ENCODE assay signal across 8 mouse cellular contexts in genomic region chr11:95988533-95988932, GRCm38 (mm10). TPM values are rescaled to one million over a fixed set of nuclear protein-coding genes. Genes with fewer than 3 reads are reported as not detected.
A peak's percentile ranks its signal among the peaks of the same experiment; 100 is the strongest.
DNase-seq lines count a peak whose midpoint lies in the region; ATAC-seq lines count a peak whose summit lies in the region.

No protein-coding gene starts in this region.

- H3K27ac ChIP-seq in forebrain, embryonic 12.5 days: peak overlapping the region; percentile 75
- peak overlapping the region; percentile 50; the same call in 1 of the 2 replicates for H3K27ac ChIP-seq in limb, embryonic 10.5 days

- no peak overlapping the region for H3K4me3 ChIP-seq in forebrain, embryonic 12.5 days (replicated peaks)
- no peak overlapping the region for H3K4me3 ChIP-seq in limb, embryonic 10.5 days

- H3K4me2 ChIP-seq in forebrain, embryonic 12.5 days: peak overlapping the region; percentile 19; the same call in 1 of the 2 replicates

- DNase-seq in right cerebral cortex, postnatal 14 days: peak; percentile 41
- DNase-seq in right cerebral cortex, adult 2 months (ENCODE audit: low spot score in 2 of 2): no peak
- DNase-seq in heart, postnatal 36 days: peak; percentile 54 to 72
- no peak for DNase-seq in limb, embryonic 10.5 days (ENCODE audit: low spot score)
- no peak for DNase-seq in c-Kit-positive CD71-positive TER-119-positive erythroid progenitor cells, embryonic 14.5 days (ENCODE audit: low spot score)
- DNase-seq in thymus, postnatal 4 days: no peak

- H3K4me1 ChIP-seq in forebrain, embryonic 12.5 days: peaks cover 65% of the 10 kb centered on the region
- H3K4me1 ChIP-seq in limb, embryonic 10.5 days: peaks cover 63% of the 10 kb centered on the region

- intact Hi-C loops in heart, postnatal 36 days (cut with DNase I): no loop called here

- H3K9ac ChIP-seq in forebrain, embryonic 12.5 days: no peak overlapping the region; the same call in 1 of the 2 replicates

- H3K9me3 ChIP-seq in forebrain, embryonic 12.5 days: no peaks in the 10 kb centered on the region
- H3K9me3 ChIP-seq in limb, embryonic 10.5 days (replicated peaks): no peaks in the 10 kb centered on the region

- WGBS in forebrain, embryonic 12.5 days: 62% methylated on average over 9 of the region's 9 CpGs
- 88% methylated on average over 9 of the region's 9 CpGs for WGBS in limb, embryonic 10.5 days

- H3K27me3 ChIP-seq in forebrain, embryonic 12.5 days: no peaks in the 10 kb centered on the region
- H3K27me3 ChIP-seq in limb, embryonic 10.5 days (ENCODE audit: low read depth, poor library complexity, severe bottlenecking): no peaks in the 10 kb centered on the region

- peak; percentile 8; the same call in 1 of the 2 replicates for ATAC-seq in forebrain, embryonic 12.5 days (ENCODE audit: low FRiP score)
- peak; percentile 75 for ATAC-seq in megakaryocyte-erythroid progenitor cell, adult 5-6 weeks (replicated peaks; ENCODE audit: low FRiP score, low TSS enrichment, poor library complexity, severe bottlenecking)

- peaks cover 5% of the 10 kb centered on the region for H3K36me3 ChIP-seq in forebrain, embryonic 12.5 days (replicated peaks)
- peaks cover 63% of the 10 kb centered on the region for H3K36me3 ChIP-seq in limb, embryonic 10.5 days

RNA-seq across cellular contexts. Expression of gene Igf2bp1, which starts 17.2 kb away (rescaled TPM):
- 97.9 and 103 TPM in 2 replicates for polyA plus RNA-seq in forebrain, embryonic 12.5 days (2016; fragmentation: Nextera tagmentation; extraction: Ambion mirVana)
- under 1 TPM; 0.08 to 0.17 TPM for total RNA-seq in heart, postnatal 36 days (2021)
- 165 and 181 TPM in 2 replicates for polyA plus RNA-seq in limb, embryonic 10.5 days (2016; fragmentation: Nextera tagmentation; extraction: Ambion mirVana)
- 0.02 TPM in 1 of 2 replicates, not detected in the other for total RNA-seq in megakaryocyte-erythroid progenitor cell, adult 5-6 weeks (2014; fragmentation: Nextera tagmentation)
- not detected in 2 replicates for total RNA-seq in megakaryocyte-erythroid progenitor cell, adult 5-6 weeks (2017)

RNA-seq across cellular contexts. Expression of gene Gip, which starts 35.8 kb away (rescaled TPM):
- not detected in 2 replicates for polyA plus RNA-seq in forebrain, embryonic 12.5 days (2016; fragmentation: Nextera tagmentation; extraction: Ambion mirVana)
- total RNA-seq in heart, postnatal 36 days (2021): not detected
- not detected in 2 replicates for polyA plus RNA-seq in limb, embryonic 10.5 days (2016; fragmentation: Nextera tagmentation; extraction: Ambion mirVana)
- not detected in 2 replicates for total RNA-seq in megakaryocyte-erythroid progenitor cell, adult 5-6 weeks (2014; fragmentation: Nextera tagmentation)
- total RNA-seq in megakaryocyte-erythroid progenitor cell, adult 5-6 weeks (2017): not detected in 2 replicates

RNA-seq across cellular contexts. Expression of gene Snf8, which starts 46.2 kb away (rescaled TPM):
- 107 and 109 TPM in 2 replicates for polyA plus RNA-seq in forebrain, embryonic 12.5 days (2016; fragmentation: Nextera tagmentation; extraction: Ambion mirVana)
- 10 to 100 TPM; 44.1 to 46.2 TPM for total RNA-seq in heart, postnatal 36 days (2021)
- polyA plus RNA-seq in limb, embryonic 10.5 days (2016; fragmentation: Nextera tagmentation; extraction: Ambion mirVana): 108 TPM in 2 replicates
- 94.1 and 96.1 TPM in 2 replicates for total RNA-seq in megakaryocyte-erythroid progenitor cell, adult 5-6 weeks (2014; fragmentation: Nextera tagmentation)
- total RNA-seq in megakaryocyte-erythroid progenitor cell, adult 5-6 weeks (2017): 37.3 and 54.3 TPM in 2 replicates

Comparison
In these comparisons a context has a peak if more than half of its experiments do, and no peak if none do; other contexts are left out.
1. DNase-seq: peak in right cerebral cortex, postnatal 14 days (single experiment) and heart, postnatal 36 days (2 of 2); none in right cerebral cortex, adult 2 months (0 of 2), limb, embryonic 10.5 days (single experiment), c-Kit-positive CD71-positive TER-119-positive erythroid progenitor cells, embryonic 14.5 days (single experiment) and thymus, postnatal 4 days (single experiment).